Mouse (Mus musculus): ENCODE measurements around the gene Arg1. TPM values are rescaled to one million over a fixed set of nuclear protein-coding genes. Genes with fewer than 3 reads are reported as not detected.

Arg1 gene
- total RNA-seq (2021) = under 1 TPM in 1 of 2 experiments, not detected in 1; 0.32 TPM
- long read RNA-seq = 0 reads

DNA sequence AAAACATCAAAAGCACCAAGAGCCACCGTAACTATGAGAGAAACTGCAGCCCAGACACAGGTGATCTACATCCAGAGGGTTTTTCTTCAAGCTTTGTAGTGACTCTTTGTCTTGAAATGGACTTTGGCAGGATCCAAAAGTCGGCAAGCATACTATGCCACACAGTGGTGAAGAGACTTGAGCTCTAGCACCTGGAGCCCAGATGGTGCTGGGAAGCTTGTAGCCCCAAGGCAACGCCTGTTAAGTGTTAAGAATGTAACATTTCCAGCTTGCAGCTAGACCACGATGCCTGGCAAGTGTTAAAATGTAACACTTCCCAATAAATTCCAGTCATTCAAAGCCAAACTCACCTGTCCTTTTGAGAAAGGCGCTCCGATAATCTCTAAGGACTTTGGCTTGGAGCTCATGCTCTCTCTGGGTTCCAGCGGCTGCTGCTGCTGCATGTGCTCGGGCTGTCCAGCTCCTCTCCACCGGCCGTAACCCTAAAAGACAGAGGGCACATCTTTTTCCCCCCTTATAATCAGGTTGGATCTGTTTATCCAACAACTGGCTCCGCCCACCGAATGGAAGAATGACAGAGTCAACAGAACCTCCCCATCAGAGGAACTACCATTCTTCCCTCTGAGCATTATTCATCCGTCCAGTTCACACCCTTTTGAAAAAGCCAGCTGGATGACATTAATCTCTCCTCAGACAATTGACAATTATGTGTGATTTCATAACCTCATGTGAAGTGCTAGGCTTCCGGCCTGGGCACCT, at the start of gene Arg1:
Gene Arg1, minus strand, starts transcription at position 523 of the 759 bp plus-strand sequence.
- DNase-seq (ENCODE audit: low spot score in 2 of 2) = no peak

DNA sequence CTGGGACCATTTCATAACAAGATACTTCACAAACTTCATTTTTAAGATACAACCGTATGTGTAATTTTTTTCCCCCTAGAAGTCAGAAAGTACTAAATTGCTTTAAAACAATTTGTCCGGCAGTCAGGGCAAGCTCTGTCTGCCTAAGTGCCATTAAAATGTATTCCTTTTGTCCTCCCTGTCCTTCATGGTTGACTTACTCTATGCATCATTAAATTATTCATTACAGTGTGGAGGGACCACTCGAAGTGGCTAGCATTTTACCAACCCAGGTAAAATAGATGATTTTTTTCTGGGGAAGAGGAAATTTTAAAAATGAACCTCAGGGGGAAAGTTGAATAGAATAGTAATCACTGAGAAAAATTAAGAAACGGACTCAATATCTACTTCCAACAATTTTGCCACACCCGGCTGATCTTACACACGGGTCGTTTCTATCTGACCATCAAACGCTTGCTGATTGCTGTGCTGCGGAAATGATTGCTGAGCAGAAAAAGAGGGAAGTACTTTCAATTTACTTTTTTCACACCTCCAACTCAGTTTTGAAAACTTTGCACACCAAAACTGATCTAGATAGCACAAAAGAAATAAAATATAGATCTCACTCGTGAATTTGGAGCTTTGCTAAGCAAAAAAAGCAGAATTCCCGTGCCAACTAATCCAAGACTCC, 46.7 kb upstream of the Arg1 start:
- no peak for DNase-seq (ENCODE audit: low spot score in 2 of 2)

DNA sequence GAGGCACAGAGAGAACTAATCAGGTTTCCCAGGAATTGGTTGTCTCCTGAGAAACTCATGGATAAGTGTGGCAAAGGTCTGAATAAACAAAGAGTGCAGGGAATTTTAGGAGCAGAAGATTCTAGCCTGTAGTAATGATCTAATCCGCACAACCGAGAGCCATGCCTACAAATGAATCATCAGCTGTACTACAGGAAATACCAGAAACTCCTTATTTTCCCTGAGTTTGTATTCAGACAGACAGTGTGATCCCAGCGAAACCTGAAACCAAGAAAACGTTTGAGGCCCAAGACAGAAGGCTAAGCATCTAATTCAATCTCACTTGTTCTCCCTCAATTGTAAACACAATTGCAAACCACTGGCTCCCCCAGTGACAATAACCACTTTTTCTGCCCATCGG, 46.1 kb upstream of the Arg1 start:
- no peak for DNase-seq (ENCODE audit: low spot score in 2 of 2)

DNA sequence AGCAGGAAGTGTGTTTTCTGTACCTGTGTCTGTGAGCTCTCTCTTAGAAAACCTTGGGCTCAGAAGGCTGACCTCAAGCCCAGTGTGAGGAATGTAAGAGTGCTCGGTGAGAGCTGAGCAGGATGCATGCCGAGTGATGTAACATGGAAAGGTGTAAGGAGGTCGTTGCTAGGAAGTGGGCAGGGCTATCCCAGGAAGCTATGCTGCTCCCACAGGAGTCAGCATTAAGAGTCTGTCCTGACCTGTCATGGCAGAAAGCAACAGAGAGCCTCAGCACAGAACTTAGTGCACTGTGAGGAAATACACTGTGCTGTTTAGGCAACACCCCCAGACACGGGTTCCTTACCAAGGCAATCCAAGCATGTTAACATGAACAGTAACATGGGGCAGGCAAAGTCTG, 45.6 kb upstream of the Arg1 start:
- no peak for DNase-seq (ENCODE audit: low spot score in 2 of 2)

DNA sequence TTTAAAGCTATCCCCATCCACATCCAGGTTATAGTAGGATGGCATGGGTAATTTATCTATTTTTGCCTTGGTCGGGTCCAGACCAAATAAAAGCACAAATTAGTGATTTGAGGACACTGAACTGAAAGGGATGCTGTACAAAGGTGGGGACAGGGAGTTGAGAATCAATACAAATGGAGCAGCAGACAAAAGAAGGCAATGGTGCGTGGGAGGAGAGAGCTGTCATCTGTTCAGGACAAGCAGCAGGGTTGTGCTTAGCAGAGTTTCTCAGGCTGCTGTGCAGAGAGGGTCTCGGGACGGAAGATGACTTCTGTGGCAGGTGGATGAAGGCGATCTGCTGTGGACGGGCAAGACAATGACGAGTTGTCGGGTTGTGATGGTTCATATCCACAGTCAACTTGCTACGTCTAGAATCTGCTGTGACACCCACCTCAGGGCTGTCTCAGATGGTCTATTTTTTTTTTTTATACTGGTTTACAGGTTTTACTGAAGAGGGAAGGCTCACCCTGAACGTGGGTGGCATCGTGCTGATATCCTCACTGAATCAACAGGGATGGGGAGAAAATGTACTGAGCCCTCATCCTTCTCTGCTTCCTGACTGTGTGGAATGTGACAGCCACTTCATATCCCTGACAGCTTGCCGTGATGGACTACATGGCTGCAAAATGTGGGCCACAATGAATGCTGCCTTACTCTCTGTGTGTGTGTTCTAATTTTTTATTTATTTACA, 38.7 kb upstream of the Arg1 start:
- peak; percentile 26 to 32 for DNase-seq (ENCODE audit: low spot score in 2 of 2)

DNA sequence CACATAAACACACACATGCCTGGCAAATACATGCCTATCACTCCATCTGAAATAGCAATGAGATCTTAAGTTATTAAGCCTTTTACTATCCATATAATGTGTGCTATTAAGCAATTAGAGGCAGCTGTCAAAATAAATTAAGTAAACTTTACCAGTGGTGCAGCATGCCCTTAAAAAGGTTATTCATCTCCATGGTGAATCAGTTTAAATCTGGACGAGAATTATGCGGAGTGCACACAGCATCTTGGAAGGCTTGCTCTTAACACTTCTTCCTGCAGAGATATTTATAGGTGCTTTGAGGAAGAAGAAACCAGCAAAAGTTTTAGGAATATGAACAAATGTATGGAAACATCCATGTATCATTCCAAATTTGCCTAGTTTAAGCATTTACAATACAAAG, 34.6 kb upstream of the Arg1 start:
- no peak for DNase-seq (ENCODE audit: low spot score in 2 of 2)

DNA sequence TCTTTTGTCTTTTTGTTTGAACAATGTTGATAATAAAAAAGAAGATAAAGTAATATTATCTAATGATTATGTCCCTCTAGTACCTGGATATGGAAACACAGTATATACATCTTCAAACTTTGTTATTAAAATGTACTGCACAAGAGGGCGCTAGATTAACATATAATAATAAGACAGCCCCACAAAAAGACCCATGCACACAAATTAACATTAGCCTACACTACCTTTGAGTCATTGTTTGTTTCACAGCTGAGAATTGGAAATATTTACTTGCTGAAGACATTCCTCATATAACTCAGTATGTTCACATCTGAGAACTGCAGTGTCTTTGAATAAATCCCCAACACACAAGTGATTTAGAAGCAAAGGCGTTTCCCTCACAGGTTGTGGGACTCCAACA, 33.8 kb upstream of the Arg1 start:
- no peak for DNase-seq (ENCODE audit: low spot score in 2 of 2)

DNA sequence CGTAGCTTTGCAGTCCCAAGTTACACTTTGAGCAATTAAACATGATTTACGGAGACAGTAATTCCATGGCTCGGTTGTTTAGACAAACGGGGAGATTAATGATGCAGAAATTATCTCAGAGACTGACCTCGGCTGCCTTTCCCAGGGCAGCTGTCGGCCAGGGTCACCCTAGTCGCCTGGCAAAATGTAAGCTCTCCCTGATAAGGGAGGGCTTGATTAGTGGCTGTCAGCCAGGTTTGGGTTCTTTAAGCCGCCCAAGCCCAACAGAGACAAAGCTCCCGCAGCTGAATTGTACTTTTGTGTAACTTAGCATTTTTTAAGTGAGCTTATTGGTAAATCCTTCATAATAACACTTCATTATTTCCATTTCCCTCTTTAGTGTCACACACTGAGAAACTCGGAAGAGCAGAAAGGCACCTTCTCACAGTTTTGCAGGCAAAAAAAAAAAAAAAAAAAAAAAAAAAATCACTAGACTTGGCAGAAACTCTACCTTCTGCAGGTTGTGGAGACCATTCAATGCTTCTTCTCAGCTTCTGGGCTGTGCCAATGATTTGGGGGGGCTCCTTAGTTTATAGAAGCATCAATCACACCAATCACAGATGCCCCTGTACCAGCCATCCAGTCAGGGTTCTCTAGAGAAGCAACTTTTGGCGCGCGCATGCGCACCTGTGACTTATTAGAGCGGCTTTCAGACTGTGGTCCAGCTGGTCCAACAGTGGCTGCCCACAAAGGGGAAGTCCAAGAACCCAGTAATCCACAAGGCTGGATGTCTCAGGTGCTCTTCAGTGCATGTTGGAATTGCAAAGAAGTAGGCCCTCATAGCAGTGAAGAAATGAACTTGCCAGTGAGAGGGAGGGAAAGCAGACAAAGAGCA, 32.0 kb upstream of the Arg1 start:
- no peak for DNase-seq (ENCODE audit: low spot score in 2 of 2)

DNA sequence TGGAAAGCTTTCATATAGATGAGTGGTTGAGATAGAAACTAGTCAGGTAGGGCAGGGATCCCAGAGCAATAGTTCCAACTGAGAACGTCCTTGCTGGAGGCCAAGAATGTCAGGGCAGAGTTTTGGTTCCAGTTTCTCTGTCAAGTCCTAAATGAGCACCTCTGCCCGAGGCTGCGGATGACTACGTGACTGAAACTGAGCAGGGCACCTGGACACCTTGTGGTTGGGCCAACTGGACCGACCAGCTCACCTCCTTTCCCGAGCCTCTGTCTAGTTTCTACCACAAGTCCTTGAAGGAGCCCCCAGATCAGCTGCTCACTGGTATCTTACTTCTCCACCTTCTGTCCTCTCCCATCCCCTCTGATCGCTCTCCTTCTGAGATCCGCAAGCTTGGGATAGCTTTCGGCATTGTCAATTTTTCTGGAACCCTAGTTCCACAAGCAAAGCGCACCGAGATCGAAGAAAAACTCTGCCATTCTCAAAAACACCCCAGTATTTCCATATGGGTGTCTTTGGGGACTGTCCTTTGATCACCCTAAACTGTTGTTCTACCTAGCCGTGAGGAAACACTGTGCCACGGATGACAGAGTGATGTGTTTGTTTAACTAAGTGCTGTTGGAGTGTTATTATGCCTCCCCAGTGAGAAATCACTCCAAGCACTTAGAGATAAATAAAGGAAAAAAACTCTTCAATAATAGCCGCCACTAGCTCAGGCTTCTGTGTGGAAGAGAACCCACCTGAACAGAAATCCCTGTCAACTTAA, 31.2 kb upstream of the Arg1 start:
- no peak for DNase-seq (ENCODE audit: low spot score in 2 of 2)

DNA sequence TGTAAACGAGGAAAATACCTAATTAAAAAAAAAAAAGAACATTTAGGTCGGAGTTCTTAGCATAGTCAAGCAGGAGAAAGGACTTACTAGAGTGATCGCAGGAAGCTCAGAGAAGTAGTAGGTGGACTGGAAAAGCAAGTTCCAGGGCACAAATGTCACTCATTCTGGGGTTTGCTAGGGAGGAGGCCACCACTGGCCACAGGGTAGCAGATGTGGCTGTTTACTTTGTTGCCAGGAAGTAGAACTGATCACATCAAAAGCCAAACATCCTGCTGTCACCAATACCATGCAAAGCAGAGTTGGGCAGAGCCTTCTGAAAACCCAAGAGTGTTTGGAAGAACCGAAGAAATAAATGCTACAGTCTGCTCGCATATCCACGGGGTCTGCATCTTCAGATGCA, 26.6 kb upstream of the Arg1 start:
- DNase-seq (ENCODE audit: low spot score in 2 of 2) = no peak

DNA sequence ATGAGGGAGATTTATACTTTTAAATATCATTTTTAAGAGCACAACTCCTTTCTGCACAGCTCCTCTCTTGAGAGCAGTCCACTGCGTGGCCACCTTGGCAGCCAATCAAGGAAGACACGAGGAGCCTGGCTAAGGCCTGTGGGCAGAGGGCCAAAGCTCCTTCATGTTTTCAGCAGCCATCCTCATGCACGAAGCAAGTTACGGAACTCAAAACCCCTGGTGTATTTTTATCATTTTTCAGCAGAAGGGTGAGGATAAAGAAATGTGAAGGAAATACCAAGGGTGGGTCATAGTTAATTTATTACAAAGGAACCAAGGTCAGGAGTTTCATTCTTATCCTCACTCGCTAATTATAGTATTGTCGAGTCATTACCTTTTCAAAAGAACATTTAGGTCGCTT, 25.3 kb upstream of the Arg1 start:
- DNase-seq (ENCODE audit: low spot score in 2 of 2) = no peak

DNA sequence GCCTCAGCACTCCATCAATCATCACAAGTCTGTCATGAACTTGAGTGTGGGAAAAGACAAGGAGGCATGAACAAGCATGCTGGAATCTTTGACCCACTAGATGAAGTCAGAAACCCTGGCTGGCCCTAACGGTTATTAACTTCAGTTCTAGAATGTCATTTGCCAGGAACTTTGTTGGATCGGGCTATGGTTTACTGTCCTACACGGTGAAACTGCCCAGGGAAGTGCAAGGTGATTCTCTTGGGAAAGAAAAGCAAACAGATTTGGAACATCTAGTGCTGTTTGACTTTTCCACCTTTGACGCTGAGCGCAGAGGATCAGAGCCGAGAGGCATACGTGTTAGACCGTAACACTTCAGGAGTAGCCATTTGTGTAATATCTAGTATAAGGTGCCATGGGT, 24.3 kb upstream of the Arg1 start:
- DNase-seq (ENCODE audit: low spot score in 2 of 2) = no peak

DNA sequence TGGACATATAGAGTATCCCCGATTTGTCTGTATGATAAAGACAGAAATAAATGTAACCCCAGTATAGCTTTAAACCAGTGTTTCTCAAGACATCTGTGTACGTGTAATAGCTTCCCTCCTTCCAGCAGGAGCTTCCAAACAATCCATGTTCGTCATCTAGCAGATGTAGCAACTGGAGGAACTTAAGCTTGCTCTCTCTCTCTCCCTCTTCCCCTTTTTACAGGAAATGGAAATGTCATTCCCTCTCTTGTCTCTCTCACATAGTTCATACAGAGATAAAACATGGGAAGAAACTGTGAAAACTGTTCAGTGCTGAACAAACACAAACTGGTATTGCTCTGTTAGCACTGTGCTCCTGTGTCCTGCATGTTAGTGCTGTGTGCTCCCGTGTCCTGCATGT, 22.9 kb upstream of the Arg1 start:
- DNase-seq (ENCODE audit: low spot score in 2 of 2) = no peak

DNA sequence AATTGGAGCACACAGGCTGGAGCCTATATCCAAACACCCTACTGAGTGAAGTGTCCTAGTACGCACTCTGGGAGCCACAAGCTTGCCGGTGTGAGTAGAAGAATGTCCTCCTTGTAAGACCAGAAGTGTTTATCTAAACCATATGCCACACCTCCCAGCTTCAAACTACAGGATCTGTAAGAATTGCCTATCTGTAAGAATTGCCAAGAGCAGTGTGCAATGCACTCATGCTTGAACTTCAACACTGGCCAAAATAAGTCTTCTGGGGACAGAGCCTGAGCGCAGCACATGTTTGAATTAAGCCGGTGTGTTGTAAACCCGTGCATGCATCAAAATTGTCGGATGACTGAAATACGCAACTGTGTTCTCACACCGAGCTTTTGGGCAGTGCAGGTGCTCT, 21.0 kb upstream of the Arg1 start:
- DNase-seq (ENCODE audit: low spot score in 2 of 2) = no peak

DNA sequence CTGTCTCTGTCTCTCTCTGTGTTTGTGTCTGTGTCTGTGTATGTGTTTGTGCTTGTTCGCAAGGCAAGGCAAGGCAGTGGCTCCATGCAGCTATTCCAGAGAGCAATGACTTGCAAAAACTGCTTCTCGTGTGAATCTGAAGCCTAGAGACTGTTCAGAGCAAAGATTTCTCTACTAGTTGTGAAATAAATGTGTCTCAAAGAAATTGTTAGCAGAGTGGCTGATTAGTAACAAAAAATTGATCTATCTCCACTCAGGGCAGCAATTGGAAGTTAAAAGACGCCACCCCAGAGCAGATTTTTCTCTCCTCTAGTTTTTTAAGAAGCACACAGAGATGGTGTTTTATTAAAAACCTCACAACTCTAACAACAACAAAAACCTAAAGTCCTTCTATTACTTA, 20.6 kb upstream of the Arg1 start:
- DNase-seq (ENCODE audit: low spot score in 2 of 2) = no peak

DNA sequence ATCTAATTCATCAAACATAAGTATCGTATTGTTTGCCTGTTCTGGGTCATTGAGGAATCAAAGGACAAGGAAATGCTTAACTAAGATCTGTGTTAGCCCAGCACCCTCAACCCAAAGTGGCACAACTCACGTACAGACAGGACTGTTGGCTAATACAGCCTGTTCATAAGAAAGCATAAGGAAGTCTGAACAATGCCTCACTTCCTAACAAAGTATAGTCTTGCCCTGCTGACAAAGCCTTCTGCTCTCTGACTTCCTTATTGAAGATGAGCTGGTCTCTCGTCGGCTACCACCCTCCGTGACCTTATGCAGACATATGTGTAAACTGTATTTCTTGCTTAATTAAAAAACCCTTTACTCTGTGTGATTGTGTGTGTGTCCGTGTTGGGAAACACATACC, 2.9 kb upstream of the Arg1 start:
- no peak for DNase-seq (ENCODE audit: low spot score in 2 of 2)

DNA sequence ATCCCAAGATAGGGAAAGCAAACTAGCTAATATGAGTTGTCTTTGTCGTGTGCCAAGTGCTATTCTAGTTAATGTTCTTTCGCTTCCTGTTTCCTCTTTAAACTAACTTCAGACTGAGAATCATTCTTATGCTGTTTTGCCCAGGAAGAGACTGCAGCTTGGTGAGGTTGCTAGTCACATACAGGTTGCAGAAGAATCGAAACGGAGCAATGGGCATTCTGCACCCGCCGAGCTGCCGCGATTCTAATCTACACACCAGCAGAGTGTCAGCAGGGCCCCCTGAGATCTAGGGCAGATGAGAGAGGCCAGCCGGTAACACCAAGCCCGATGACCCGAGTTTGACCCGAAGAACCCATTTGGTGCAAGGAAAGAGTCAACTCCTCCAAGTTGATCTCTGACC, 788 bp upstream of the Arg1 start:
- no peak for DNase-seq (ENCODE audit: low spot score in 2 of 2)

DNA sequence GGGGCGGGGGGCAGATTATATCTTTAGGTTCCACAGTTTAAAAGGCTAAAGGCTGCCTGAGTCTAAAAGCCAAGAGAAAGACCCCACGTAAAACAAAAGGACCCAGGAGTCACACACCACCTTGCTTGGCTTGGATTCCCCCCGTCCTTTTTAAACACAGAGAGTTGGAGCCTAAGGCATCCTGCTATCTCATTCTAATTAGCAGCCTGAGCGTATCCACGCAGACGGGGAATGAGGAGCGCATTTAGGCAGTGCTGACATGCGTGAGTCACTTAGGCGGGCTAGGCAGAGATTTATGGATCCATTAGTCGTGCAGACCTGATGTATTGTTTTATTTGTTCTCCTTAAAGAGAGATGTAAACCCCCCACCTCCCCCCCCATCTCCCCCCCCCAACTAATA, 904 bp downstream of the Arg1 start:
- no peak for DNase-seq (ENCODE audit: low spot score in 2 of 2)

DNA sequence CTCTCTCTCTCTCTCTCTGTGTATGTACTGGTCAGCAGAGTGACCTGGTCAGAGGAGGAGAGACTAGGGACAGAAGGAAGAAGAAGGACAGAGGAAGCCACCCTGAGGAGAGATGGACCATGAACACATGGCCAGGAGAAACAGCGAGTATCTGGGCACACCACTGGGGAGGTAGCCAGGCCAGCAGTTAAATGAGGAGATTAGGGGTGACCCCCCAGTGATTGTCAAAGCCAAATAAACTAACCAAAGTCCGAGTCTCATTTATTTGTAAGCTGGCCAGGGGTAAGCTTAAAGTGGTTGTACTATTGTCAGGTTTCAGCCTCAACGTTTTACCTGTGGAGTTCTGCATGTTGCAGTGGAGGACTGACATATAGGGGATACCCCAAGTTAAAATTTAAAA, 3.0 kb downstream of the Arg1 start:
- DNase-seq (ENCODE audit: low spot score in 2 of 2) = no peak

DNA sequence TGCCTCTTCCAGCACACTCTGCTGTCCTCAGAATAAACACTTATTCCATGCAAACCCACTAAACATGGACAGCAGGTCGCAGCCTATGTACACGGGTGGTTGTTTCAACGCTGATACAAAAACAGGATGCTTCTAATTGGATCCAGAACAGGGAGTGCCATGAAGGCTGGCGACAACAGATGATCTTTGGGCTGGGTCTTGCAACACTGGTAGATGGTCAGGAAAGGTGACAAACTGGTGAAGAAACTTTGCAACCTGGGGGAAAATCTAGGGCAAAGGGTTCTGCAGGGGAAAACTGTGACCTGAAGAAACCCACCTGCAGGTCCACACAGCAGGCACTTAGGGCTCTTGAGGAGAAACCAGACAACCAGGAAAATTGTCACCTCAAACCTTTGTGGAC, 4.3 kb downstream of the Arg1 start:
- DNase-seq (ENCODE audit: low spot score in 2 of 2) = no peak

DNA sequence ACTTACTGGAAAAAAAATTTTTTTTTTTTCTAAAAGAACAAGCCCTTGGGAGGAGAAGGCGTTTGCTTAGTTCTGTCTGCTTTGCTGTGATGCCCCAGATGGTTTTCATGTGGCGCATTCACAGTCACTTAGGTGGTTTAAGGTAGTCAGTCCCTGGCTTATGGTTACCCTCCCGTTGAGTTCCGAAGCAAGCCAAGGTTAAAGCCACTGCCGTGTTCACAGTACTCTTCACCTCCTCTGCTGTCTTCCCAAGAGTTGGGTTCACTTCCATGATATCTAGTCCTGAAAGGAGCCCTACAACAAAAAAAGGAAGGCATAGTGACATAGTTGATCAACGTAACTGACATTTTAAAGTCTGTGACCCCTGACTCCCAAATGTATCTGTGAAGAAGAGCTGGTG, 11.8 kb downstream of the Arg1 start:
- no peak for DNase-seq (ENCODE audit: low spot score in 2 of 2)

Data from layer of hippocampus, postnatal 10 days (tissue).